Mouse (Mus musculus): ENCODE measurements around the gene Fsip1.

Gene Fsip1

GRCm38 (mm10) chr2:118127516-118128288 lies 129.1 kb downstream of the Fsip1 start:
- intact Hi-C loops (cut with DNase I): no loop called here

- intact Hi-C loops (cut with DNase I): no loop called here
These were observed 130.8 kb downstream of the Fsip1 start for GRCm38 (mm10) chr2:118125943-118126470.

DNA sequence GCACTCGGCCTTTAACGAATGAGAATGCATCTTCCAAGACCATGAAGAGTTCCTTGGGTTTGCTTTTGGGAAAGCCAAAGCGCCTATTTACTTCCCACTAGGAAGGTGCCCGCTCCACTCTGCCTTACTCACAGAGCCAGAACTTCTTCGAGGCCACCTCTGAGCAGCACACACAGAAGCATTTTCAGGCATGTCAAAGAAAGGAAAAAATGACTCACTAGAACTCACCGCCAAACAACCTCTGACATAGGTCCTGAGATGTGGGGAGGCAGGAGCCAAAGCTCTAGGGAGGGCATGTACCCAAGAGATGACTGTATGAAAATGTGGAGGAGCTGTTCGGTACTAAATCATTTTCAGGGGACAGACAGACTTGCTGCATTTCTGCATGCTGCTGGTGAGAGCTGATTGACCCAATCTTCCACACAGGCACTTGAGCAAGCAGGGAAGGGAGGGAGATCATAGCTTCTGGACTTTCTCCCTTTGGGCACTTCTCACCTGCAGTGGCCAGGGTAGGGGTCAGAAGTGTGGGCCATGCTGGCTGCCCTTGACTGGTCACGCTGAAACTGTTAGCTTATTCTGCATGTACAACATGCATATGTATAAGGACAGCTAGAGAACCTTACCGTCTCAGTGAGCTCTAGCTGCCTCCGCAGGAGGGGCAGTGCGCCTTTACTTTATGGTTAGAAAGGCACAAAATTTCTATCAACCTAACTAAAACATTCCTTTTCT lies 131.4 kb downstream of the Fsip1 start:
- intact Hi-C loops (cut with DNase I): no loop called here

- intact Hi-C loops (cut with DNase I): no loop called here
These were observed 132.3 kb downstream of the Fsip1 start for GRCm38 (mm10) chr2:118124437-118124836.

GRCm38 (mm10) chr2:118123743-118124142 lies 133.0 kb downstream of the Fsip1 start:
- intact Hi-C loops (cut with DNase I): no loop called here

DNA sequence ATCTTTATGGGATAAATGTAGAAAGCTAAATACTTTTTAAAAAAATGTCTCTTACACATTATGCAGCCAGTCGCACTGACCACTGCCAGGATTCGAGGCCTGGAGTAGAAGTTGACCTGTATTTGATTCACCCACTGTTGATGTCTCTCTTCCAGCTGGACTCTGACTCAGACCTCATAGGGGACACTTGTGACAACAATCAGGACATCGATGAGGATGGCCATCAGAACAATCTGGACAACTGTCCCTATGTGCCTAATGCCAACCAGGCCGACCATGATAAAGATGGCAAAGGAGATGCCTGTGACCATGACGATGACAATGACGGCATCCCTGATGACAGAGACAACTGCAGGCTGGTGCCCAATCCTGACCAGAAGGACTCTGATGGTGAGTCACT lies 134.5 kb downstream of the Fsip1 start:
- intact Hi-C loops (cut with DNase I): no loop called here

DNA sequence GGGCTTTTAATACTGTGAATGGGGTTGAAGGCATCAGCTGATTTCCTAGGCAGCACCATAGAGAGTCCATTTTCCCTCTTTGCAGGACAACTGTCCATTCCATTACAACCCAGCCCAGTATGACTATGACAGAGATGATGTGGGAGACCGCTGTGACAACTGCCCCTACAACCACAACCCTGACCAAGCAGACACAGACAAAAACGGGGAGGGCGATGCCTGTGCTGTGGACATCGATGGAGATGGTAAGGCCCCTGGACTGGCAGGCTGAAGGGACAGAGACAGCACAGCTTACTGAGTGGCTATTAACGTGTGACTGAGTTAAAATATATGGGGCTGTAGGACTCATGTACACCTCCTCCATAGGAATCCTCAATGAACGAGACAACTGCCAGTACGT lies 136.0 kb downstream of the Fsip1 start:
- intact Hi-C loops (cut with DNase I): no loop called here

DNA sequence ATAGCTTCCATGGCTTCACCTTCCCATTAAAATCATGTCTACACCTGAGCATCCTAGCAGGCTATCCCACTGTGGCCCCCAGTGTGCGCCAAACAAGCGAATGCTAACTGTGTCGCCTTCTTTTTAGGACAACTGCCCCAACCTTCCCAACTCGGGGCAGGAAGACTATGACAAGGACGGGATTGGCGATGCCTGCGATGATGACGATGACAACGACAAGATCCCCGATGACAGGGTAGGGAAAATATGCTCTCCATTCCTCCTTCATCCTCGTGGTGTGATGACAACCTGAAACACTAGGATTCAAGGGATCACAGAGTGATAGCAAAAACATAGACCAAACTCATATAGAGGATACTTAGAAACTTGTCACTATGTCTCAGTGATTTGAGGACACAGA lies 136.7 kb downstream of the Fsip1 start:
- intact Hi-C loops (cut with DNase I): no loop called here

DNA sequence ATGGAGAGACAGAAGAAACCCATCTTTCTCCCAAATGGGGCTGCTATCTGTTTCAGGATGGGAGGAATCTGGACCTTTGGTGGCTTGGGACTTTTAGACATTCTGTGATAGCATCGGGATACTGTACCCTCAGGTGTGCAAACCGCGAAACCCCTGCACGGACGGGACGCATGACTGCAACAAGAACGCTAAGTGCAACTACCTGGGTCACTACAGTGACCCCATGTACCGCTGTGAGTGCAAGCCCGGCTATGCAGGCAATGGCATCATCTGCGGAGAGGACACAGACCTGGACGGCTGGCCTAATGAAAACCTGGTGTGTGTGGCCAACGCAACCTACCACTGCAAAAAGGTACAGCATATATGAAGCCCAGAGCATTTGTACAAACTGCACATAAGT lies 137.1 kb downstream of the Fsip1 start:
- intact Hi-C loops (cut with DNase I): no loop called here

DNA sequence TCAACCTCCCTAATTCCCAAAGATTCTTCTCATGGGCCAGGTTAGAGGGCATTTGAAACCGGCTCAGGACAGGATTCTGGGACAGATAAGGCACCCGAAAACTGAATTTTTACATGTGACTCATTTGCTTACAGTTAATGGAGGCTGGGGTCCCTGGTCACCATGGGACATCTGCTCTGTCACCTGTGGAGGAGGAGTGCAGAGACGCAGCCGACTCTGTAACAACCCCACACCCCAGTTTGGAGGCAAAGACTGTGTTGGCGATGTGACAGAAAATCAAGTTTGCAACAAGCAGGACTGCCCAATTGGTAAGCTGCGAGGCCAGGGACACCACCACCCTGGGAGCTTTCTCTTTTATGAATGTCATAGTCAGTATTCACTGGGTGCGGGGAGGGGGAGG lies 138.3 kb downstream of the Fsip1 start:
- intact Hi-C loops (cut with DNase I): no loop called here

- intact Hi-C loops (cut with DNase I): no loop called here
These were observed 138.7 kb downstream of the Fsip1 start for GRCm38 (mm10) chr2:118118045-118118444.

GRCm38 (mm10) chr2:118117401-118117800 lies 139.4 kb downstream of the Fsip1 start:
- intact Hi-C loops (cut with DNase I): no loop called here

DNA sequence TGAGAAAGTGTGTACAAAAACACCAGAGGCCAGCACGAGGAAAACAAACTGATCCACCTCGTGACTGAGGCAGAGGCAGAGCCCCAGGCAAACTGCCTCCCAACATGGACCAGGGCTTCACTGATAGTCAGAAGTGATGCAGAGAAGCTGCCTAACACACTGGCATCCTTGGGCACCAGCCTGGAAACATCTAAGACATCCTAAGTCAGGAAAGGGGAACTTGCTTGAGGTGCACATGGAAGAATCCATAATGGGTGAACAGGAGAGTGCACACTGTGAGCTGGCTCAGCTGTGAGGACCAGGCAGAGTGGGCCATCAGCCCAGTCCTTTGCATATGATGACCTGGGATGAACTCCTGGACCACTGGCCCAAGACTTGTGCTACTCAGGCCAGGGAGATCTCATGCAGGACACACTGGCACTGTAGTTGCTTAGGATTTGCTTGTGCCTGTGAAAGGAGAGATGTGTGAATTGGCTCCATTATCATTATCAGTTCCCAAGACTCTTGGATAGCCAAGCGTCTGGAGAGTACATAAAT lies 139.9 kb downstream of the Fsip1 start:
- intact Hi-C loops (cut with DNase I): no loop called here

DNA sequence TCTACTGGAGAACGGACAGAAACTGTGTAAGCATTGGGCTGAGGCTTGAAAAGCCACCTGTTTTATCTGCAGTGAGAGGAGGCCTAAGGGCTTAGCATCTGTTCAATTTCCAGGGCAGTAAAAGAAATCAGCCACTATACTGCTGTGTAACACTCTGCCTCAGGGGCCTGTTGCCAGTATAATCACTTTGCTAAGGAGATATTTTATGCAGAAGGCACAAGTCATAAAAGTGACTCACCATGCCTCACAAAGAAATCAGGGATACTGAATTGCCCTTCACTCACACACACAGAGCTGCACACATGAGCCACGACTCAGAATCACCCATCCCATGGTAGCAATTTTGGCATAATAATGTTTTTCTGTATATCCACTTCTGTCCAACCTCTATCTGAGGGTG lies 140.6 kb downstream of the Fsip1 start:
- intact Hi-C loops (cut with DNase I): no loop called here

DNA sequence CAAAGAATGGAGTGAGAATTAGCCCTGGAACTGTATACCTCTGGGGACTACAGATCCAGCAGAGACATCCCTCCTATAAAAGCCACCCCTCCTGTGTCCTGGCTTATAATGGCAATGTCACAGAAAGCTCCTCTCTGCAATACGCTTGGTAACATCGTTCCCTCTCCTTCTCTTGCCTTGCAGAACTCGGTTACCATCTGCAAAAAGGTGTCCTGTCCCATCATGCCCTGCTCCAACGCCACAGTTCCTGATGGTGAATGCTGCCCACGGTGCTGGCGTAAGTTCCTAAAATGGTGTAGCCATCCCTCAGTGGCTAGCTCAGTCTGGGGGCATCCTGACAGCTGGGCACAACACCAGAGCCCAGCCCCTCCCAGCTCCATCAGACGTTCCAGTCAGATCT lies 141.1 kb downstream of the Fsip1 start:
- intact Hi-C loops (cut with DNase I): no loop called here

- intact Hi-C loops (cut with DNase I): loop anchor here (5.0 kb wide), 1 partner anchor 327 kb away; no protein-coding TSS in a partner anchor
These were observed 142.1 kb downstream of the Fsip1 start for GRCm38 (mm10) chr2:118114671-118115070.

DNA sequence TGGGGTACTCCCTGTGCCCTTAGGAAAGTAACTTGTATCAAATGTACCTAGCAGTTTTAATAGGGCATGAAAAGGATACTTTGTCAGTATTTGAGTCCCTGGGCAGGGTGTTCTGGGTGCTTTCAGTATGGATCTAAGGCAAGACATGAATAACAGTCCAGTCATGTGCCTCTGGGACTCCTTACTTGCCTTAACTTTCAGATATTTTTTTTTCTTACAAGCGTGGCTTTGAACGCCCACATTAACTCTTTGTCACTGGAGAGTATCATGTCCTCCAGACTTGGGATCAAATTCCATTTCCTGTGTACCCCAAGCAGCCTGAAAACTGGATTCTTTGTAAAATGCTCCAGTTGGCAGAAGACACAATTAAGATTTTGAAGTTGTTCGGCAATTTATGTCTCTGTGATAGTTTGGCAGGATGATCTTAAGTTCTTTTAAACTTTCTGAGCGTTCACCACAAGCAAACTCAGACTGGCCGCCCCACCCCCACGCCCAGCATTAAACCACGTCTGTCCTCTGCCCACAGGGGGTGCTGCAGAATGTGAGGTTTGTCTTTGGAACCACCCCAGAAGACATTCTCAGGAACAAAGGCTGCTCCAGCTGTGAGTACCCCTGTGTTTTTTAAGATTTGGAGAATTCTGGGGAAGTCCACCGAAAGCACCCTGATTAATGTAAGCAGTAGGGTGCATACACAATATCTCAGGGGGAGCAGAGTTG lies 142.8 kb downstream of the Fsip1 start:
- intact Hi-C loops (cut with DNase I): loop anchor here (5.0 kb wide), 1 partner anchor 327 kb away; no protein-coding TSS in a partner anchor

DNA sequence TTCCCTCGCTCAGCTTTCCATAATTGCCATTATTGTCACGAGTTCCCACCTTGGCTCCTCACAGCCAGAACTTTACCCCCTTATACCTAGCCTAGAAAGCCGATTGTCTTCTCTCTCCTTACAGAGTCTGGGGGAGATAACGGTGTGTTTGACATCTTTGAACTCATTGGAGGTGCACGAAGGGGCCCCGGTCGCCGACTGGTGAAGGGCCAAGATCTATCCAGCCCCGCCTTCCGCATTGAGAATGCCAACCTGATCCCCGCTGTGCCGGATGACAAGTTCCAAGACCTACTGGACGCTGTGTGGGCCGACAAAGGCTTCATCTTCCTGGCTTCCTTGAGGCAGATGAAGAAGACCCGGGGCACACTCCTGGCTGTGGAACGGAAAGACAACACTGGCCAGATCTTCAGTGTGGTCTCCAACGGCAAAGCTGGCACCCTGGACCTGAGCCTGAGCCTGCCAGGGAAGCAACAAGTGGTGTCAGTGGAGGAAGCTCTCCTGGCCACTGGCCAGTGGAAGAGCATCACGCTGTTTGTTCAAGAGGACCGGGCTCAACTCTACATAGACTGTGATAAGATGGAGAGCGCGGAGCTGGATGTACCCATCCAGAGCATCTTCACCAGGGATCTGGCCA lies 143.8 kb downstream of the Fsip1 start:
- intact Hi-C loops (cut with DNase I): loop anchor here (5.0 kb wide), 1 partner anchor 326 kb away; no protein-coding TSS in a partner anchor

DNA sequence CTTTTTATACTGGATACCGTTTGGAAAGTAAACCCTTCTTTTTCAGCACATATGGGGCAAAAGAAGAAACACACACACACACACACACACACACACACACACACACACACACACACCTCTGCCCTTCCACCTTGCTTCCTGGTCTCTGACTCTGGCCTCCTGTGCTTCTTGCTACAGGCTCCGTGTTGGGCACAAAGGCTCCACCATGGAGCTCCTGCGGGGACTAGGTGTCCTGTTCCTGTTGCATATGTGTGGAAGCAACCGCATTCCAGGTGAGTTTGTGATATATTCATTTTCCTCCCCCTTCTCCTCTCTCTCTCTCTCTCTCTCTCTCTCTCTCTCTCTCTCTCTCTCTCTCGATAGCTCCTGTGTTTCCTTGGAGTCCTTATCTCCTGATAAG lies 144.3 kb downstream of the Fsip1 start:
- intact Hi-C loops (cut with DNase I): loop anchor here (5.0 kb wide), 1 partner anchor 325 kb away; no protein-coding TSS in a partner anchor

GRCm38 (mm10) chr2:118111488-118112131 lies 145.2 kb downstream of the Fsip1 start, which contains the start of gene Thbs1:
Thbs1 (plus strand) TSS chr2:118111876.
- intact Hi-C loops (cut with DNase I): loop anchor here (5.0 kb wide), 1 partner anchor 324 kb away; no protein-coding TSS in a partner anchor
